Comparison of ENCODE assay signal across 27 mouse cellular contexts in the genomic region with DNA sequence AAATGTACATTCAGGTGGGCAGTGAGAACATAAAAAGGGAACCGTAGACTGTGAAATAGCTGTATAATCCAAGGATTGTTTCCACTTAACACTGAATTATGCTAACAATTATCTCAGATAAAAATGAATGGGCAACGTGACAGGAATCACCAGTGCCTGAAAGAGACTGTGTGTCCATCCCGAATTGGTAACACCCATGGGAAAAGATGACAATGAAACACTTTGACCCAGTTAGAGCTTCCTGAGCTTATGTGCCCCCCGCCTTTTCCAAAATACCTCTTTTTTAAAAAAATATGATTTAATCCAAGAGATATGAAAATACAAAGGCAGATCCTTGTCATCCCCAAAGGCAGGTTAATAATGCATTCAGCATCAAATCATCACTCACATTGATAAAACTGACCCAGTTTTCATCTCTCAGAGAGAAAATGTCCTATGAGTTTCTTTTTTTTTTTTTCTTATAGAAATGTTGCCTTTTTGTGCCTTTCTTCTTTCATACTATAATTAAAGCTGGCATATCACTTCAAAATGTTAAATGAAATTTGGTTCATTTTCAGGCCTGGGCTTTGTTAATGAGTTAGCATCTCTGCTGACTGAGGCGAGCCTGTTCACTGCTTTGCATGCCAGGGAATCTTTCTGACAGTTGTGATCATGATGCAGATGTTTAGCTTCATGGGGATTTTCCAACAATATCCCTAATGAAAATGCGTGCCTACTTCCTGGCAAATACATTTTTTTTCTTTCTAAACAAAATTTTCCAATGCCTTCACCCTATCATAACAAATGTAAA.
DNase-seq lines count a peak whose midpoint lies in the region; ATAC-seq and TF ChIP-seq lines count a peak whose summit lies in the region.
"Had no signal": no experiment of that assay in that cellular context is flagged by ENCODE, and none has a peak within 500 bp of the region (broad histone marks: within the 10 kb centered on the region; RNA-seq: fewer than 3 reads in every experiment).

No protein-coding gene starts in this region.

- no peak for ATAC-seq in forebrain, embryonic 14.5 days
- peak; percentile 7; the same call in 1 of the 2 replicates for ATAC-seq in intestine, embryonic 15.5 days
- no peak for ATAC-seq in intestine, postnatal 0 days
- 0 out of 2 replicates have a peak, but pooled peaks have one; percentile 28 for ATAC-seq in midbrain, embryonic 15.5 days (replicated peaks)
- ATAC-seq: activated CD4-positive, CD25-positive, alpha-beta regulatory T cell, adult 4 months; liver, postnatal 0 days; lung, postnatal 0 days had no signal

- no peak for TF ChIP-seq CTCF in intestine, postnatal 0 days (IDR thresholded peaks at IDR 0.05; ENCODE audit: low read depth)

- no peaks in the 10 kb centered on the region for H3K36me3 ChIP-seq in forebrain, embryonic 14.5 days (ENCODE audit: control insufficient read depth, insufficient read depth, low read length)
- H3K36me3 ChIP-seq in forebrain, embryonic 10.5 days (replicated peaks) = no peaks in the 10 kb centered on the region
- no peaks in the 10 kb centered on the region for H3K36me3 ChIP-seq in intestine, embryonic 15.5 days
- no peaks in the 10 kb centered on the region for H3K36me3 ChIP-seq in intestine, postnatal 0 days (ENCODE audit: control insufficient read depth, insufficient read depth)
- no peaks in the 10 kb centered on the region for H3K36me3 ChIP-seq in midbrain, embryonic 15.5 days (replicated peaks)
- H3K36me3 ChIP-seq: embryonic facial prominence, embryonic 15.5 days; G1E; limb, embryonic 12.5 days had no signal

- H3K4me2 ChIP-seq in forebrain, embryonic 14.5 days (ENCODE audit: low read length) = no peak overlapping the region
- H3K4me2 ChIP-seq in intestine, embryonic 15.5 days (replicated peaks) = no peak overlapping the region
- no peak overlapping the region for H3K4me2 ChIP-seq in intestine, postnatal 0 days (replicated peaks; ENCODE audit: low read depth)
- H3K4me2 ChIP-seq in midbrain, embryonic 15.5 days = no peak overlapping the region
- H3K4me2 ChIP-seq: embryonic facial prominence, embryonic 15.5 days; heart, embryonic 11.5 days; limb, embryonic 12.5 days; liver, embryonic 11.5 days had no signal

- no peaks in the 10 kb centered on the region for H3K9me3 ChIP-seq in forebrain, embryonic 14.5 days (replicated peaks; ENCODE audit: control insufficient read depth, low read length)
- no peaks in the 10 kb centered on the region for H3K9me3 ChIP-seq in forebrain, embryonic 10.5 days
- no peaks in the 10 kb centered on the region for H3K9me3 ChIP-seq in intestine, embryonic 15.5 days
- H3K9me3 ChIP-seq in intestine, postnatal 0 days (ENCODE audit: control insufficient read depth) = no peaks in the 10 kb centered on the region
- no peaks in the 10 kb centered on the region for H3K9me3 ChIP-seq in midbrain, embryonic 15.5 days
- H3K9me3 ChIP-seq: embryonic facial prominence, embryonic 15.5 days; G1E; limb, embryonic 12.5 days had no signal

- H3K27me3 ChIP-seq in forebrain, embryonic 14.5 days (replicated peaks; ENCODE audit: control insufficient read depth, insufficient read depth, low read length) = no peaks in the 10 kb centered on the region
- H3K27me3 ChIP-seq in forebrain, embryonic 10.5 days (ENCODE audit: poor library complexity, severe bottlenecking) = no peaks in the 10 kb centered on the region
- no peaks in the 10 kb centered on the region for H3K27me3 ChIP-seq in intestine, embryonic 15.5 days (replicated peaks)
- no peaks in the 10 kb centered on the region for H3K27me3 ChIP-seq in intestine, postnatal 0 days (replicated peaks; ENCODE audit: control insufficient read depth, insufficient read depth, low read length)
- no peaks in the 10 kb centered on the region for H3K27me3 ChIP-seq in midbrain, embryonic 15.5 days (replicated peaks)
- H3K27me3 ChIP-seq: CH12.LX; embryonic facial prominence, embryonic 15.5 days; limb, embryonic 12.5 days had no signal

- H3K27ac ChIP-seq in forebrain, embryonic 14.5 days (ENCODE audit: low read depth, low read length) = no peak overlapping the region
- no peak overlapping the region for H3K27ac ChIP-seq in forebrain, embryonic 10.5 days
- no peak overlapping the region for H3K27ac ChIP-seq in intestine, embryonic 15.5 days
- no peak overlapping the region for H3K27ac ChIP-seq in intestine, postnatal 0 days (ENCODE audit: low read depth, low read length)
- H3K27ac ChIP-seq in midbrain, embryonic 15.5 days = no peak overlapping the region
- H3K27ac ChIP-seq: embryonic facial prominence, embryonic 15.5 days; limb, embryonic 12.5 days; macrophage had no signal

- H3K4me3 ChIP-seq in forebrain, embryonic 14.5 days (ENCODE audit: low read depth, low read length) = no peak overlapping the region
- H3K4me3 ChIP-seq in forebrain, embryonic 10.5 days = no peak overlapping the region
- no peak overlapping the region for H3K4me3 ChIP-seq in intestine, embryonic 15.5 days (replicated peaks)
- H3K4me3 ChIP-seq in intestine, postnatal 0 days (ENCODE audit: low read depth, low read length) = no peak overlapping the region
- no peak overlapping the region for H3K4me3 ChIP-seq in midbrain, embryonic 15.5 days
- H3K4me3 ChIP-seq: embryonic facial prominence, embryonic 15.5 days; limb, embryonic 12.5 days had no signal

- no peaks in the 10 kb centered on the region for H3K4me1 ChIP-seq in forebrain, embryonic 14.5 days (ENCODE audit: control insufficient read depth, insufficient read depth, low read length)
- no peaks in the 10 kb centered on the region for H3K4me1 ChIP-seq in forebrain, embryonic 10.5 days
- no peaks in the 10 kb centered on the region for H3K4me1 ChIP-seq in intestine, embryonic 15.5 days (replicated peaks)
- no peaks in the 10 kb centered on the region for H3K4me1 ChIP-seq in intestine, postnatal 0 days (replicated peaks; ENCODE audit: control insufficient read depth, insufficient read depth, low read length)
- peaks cover 4% of the 10 kb centered on the region; the same call in 1 of the 2 replicates for H3K4me1 ChIP-seq in midbrain, embryonic 15.5 days
- H3K4me1 ChIP-seq: embryonic facial prominence, embryonic 15.5 days; limb, embryonic 12.5 days had no signal

- peak; percentile 20 for DNase-seq in forebrain, embryonic 14.5 days (ENCODE audit: low spot score)
- DNase-seq in forebrain, embryonic 10.5 days (ENCODE audit: extremely low spot score, low spot score) = no peak
- peak; percentile 57 for DNase-seq in brain, adult 2 months (ENCODE audit: low read depth, low spot score)
- no peak for DNase-seq in frontal cortex, postnatal 25 days (ENCODE audit: low spot score in 2 of 2)
- no peak for DNase-seq in right cerebral cortex, postnatal 10 days (ENCODE audit: low spot score in 2 of 2)
- DNase-seq: adrenal gland, adult 8-10 months; B cell, adult 2 months; cerebellum, postnatal 14 days; embryo, embryonic 11 days; gastrocnemius, postnatal 14 days; heart, adult 11 months; kidney, adult 9 months; kidney, postnatal 14 days; liver, postnatal 0 days; right cerebral cortex, postnatal 25 days had no signal

- 74% methylated on average over 6 of the region's 6 CpGs for WGBS in forebrain, embryonic 14.5 days
- WGBS in forebrain, embryonic 10.5 days = 82% methylated on average over 6 of the region's 6 CpGs
- 64% methylated on average over 6 of the region's 6 CpGs for WGBS in intestine, embryonic 15.5 days
- WGBS in intestine, postnatal 0 days = 56% methylated on average over 6 of the region's 6 CpGs
- 33% methylated on average over 6 of the region's 6 CpGs for WGBS in midbrain, embryonic 15.5 days

- no peak overlapping the region for H3K9ac ChIP-seq in forebrain, embryonic 14.5 days (ENCODE audit: low read length)
- no peak overlapping the region for H3K9ac ChIP-seq in intestine, embryonic 15.5 days
- H3K9ac ChIP-seq in intestine, postnatal 0 days (ENCODE audit: low read depth, low read length) = no peak overlapping the region
- no peak overlapping the region for H3K9ac ChIP-seq in midbrain, embryonic 15.5 days
- H3K9ac ChIP-seq: embryonic facial prominence, embryonic 15.5 days; limb, embryonic 12.5 days; liver, postnatal 0 days had no signal

Comparison
In these comparisons a context has a peak if more than half of its experiments do, and no peak if none do; other contexts are left out.
1. ATAC-seq: peak in intestine, embryonic 15.5 days (single experiment) and midbrain, embryonic 15.5 days (single experiment); none in forebrain, embryonic 14.5 days (single experiment) and intestine, postnatal 0 days (single experiment).
2. DNase-seq: peak in forebrain, embryonic 14.5 days (single experiment) and brain, adult 2 months (single experiment); none in forebrain, embryonic 10.5 days (single experiment), frontal cortex, postnatal 25 days (0 of 2) and right cerebral cortex, postnatal 10 days (0 of 2).